Mouse (Mus musculus) fat pad, adult 2 months (tissue): ENCODE measurements around the gene Arhgef17.

ENCODE experiments used
- DNase-seq: peaks from one replicate; pipeline ENCODE4 v3.0.0-alpha.2; 2011; ENCODE audit warnings: low read depth, low spot score; ENCODE audit errors: extremely low read depth

Arhgef17 gene

DNA sequence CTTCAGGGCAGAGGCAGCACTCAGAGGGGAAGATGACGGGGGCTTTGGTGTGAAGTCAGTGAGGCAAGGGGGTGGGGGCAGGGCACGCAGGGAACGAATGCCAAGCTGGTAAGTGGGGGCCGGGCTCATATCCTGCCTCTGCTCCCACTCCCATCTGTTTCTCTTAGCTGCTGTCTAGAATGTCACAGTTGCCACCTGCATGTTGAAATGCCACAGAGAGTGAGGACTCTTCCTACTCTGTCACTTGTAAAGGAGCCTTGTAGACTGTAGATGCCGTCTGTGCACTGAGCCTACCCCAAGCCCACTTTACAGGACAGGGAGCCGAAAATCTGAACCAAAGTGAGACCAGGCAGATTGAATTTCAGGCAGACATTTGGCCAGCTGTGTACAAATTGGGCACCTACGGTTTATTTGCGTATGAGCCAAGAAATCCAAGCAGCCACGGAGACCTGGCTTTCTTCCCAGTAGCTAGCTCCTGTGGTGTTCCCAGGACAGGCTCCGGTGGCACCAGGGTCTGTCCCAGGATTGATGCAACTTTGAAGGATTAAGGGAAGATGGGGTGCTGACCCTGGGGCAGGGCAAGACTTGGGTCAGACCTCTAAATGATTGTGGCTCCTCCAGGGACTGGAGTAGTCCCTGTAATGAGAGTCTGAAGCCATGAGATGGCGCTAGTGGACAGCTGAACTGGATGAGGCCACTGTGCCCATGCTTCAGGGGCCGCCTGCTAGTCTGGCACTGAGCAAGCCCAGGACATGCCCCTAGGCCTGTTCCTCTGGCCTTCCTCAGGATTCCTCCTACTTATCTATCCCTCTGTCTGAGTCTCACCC is 11.1 kb upstream of the Arhgef17 start:
- no peak for DNase-seq

GRCm38 (mm10) chr7:100941169-100941568 is 9.3 kb upstream of the Arhgef17 start:
- DNase-seq = no peak

DNA sequence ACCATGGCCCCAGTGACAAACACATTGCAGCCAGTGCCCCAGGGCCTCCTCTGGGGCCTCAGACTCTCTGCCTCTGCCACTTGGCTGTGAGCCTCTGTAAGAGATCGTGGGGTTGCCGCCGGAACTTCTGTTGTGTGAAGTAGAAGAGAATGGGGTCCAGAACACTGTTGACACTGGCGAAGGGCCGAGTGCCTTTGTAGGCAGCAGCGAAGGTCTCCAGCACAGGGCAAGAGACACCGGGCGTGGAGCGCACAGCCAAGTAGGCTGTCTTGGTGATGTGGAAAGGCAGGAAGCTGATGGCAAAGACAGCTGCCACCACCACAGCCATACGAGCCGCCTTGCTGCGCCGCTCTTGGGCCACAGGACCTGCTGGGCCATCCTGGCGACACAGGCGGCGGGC is 6.2 kb upstream of the Arhgef17 start:
- DNase-seq = peak; percentile 16

GRCm38 (mm10) chr7:100937481-100937880 is 5.6 kb upstream of the Arhgef17 start:
- no peak for DNase-seq

GRCm38 (mm10) chr7:100933520-100933919 is 1.6 kb upstream of the Arhgef17 start:
- no peak for DNase-seq

DNA sequence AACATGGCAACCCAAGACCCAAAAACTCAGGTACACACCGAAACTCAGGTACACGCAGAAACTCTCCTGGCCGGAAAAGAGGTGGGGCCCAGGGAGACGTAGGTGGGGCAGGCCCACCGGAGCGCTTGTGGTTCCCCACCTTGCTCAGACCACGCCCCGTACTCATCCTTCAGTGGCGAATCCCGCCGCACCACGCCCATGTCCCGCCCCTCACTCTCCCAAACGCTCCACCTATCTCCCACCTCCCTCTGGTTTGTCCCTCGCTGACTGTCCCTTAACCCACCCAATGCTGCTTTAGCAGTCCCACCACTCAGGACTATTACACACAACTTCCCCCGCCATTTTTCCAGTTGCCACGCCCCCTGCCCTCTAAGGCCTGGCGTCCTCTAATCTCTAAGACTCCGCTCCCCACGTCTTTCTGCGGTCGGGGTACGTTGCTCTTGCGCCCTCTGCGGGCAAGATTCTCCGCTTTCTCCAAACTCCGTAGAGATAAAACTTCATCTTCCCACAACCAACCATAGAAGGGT is 637 bp upstream of the Arhgef17 start:
- DNase-seq = peak; percentile 10

- DNase-seq = no peak
These were observed 486 bp downstream of the Arhgef17 start for GRCm38 (mm10) chr7:100931316-100931925.

DNA sequence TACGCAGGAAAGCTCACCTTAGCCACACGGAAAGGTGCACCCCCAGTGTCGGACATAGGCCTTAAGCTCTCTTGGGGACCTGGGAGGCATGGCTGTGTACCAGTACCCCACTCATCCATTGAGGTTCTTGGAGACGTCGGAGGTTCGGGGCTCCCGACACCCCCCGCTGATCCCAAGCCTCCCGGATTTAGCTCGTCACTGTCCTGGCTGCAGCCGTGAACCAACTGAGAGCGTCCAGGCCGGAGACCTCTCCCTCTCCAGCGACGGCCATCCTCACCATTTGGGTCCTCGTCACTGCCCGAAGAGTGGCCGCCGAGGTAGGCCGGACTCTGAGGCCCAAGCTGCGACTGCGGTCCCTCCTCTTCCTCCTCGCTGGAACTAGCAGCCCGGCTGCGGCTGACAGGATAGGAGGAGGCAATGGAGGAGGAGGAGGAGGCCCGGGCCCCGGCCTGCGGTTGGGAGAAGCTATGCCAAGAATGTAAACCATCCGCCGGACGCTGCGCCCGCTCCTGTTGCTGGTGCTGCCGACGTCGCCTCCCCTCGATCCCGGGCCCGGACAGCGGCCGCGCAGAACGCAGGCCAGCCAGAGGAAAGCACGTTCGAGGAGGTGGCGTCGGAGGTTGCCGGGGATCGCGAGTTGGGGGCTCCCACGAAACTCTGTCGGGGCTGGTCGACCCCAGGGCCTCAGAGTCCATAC is 1.1 kb downstream of the Arhgef17 start:
- DNase-seq = no peak

DNA sequence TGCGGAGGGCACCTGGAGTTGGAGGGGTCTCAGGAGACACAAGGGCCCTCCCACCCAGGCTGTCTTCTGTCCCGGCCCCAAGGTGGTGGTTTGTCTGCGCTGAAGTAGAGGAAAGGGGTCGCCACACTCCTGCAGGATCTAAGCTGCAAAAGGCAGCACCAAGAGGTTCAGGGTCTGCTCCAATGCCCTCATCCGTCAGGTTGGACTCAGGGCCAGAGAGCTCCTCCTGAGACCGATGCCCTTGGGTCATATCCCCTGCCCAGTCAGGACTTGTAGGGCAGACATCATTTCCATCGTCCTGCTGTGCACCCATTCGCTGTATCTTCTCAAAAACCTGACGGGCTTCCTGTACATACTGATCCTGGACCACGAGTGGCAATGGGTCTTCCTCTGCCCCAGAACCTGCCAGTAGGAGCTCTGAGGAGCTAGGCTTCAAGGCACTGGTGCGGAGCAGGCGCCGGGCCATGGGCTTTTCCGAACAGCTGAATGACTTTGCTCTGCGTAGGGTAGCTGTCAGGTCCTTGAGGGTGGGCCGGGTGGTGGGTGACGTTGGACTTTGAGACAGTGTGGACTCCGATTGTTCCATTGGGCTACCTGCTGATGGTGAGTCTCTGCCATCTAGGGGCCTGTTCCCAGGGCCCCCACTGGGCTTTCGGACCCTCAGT is 2.1 kb downstream of the Arhgef17 start:
- no peak for DNase-seq

GRCm38 (mm10) chr7:100928456-100928855 is 3.5 kb downstream of the Arhgef17 start:
- DNase-seq = no peak

GRCm38 (mm10) chr7:100927287-100928000 is 4.5 kb downstream of the Arhgef17 start:
- no peak for DNase-seq

DNA sequence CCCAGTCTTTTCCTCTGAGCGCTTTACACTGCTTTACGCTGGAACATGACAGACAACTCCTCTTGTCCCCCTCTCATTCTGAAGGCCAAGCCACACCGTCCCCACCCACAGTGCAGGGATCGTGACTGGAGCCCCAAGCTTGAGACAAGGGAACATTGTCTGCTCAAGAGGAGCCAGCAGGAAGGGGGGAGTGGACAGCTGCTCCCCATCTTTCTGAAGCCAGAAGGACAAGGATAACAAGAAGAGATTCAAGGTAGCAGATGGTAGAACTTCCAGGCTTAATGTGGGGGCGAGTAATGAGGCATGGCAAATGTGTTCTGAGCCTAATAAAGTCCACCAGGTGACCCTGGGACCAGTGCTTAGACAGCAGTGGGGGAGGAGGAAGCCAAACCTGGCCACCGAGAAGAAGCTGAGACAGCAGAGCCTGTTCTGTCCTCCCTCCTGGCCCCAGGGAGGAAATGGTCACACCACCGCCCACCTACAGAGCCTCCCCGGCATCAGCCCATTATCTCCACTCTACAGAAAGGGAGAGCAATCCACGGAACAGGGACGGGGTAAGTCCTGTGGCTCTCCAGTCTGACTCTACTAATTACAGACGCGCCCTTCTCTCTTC is 5.5 kb downstream of the Arhgef17 start:
- no peak for DNase-seq

DNA sequence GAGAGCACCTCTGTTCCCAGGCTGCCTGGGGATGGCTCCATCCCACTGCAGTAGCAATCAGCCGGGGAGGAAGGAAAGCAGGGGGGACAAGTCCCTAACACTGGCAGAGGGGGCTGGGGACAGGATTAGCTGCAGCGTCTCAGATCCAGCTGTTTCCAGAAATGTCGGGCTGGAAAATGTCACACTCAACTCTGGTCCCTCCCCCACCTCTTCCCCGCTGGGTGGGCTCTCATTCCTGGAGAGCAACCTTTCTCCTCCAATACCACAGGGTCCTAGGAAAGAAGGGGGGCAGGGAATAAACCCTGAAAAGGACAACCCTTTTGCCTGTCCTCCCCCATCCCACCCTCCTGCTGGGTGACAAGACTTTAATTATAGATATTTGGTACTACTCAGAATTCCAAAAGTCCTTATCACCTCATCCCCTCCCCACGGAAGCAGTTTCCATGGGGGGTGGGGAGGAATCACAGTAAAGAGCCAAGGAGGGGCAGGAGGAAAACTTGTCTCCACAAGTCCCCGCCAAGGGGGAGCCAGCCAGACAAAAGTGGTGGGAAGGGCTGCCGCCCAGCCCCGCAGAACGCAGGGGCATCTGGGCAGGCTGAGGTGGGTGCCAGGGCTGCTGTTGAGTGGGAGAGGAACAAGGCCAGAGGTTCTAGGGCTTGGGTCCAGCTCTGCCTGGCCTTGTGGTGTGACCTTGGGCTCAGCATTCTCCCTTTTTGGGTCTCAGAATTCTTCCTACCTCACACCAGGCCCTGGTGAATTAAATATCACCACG is 7.0 kb downstream of the Arhgef17 start:
- DNase-seq = no peak

DNA sequence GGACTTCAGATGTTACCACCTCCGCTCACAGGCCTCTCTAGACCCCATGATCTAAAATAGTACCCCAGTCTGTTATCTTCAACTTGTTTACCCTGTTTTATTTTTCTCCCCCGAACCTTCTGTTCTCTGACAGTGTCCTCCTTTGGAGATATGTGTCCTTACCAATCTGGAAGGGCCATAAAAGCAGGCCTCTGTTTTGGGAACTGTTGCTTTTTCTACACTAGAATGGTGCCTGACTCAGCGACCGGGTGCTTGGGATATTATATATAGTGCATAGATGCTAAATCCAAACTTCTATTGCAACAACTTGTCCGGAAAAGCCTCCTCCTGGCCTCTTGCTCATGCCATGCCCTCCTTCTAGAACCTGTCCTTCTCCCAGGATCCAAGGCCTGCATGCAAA is 7.7 kb downstream of the Arhgef17 start:
- DNase-seq = no peak

- DNase-seq = no peak
These were observed 9.0 kb downstream of the Arhgef17 start for GRCm38 (mm10) chr7:100922907-100923306.

DNA sequence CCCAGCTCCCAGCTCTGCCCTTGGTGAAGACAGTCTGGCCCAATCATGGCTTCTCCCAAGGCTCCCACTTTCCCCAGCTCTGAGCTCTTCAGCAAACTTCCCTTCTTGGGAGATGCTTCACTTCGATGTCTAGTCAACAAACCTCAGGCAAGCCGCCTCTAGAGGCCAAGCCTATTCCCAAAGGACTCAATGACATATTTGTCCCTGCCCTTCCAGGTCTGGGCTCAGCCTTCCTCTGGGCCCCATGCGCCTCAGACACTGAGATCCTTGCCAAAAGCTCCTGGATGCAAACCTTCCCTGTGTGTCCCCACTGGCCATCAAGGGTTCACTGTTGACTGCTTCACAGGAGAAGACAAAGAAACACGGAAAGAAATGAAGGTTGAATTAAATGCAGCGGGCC is 10.6 kb downstream of the Arhgef17 start:
- DNase-seq = no peak

DNA sequence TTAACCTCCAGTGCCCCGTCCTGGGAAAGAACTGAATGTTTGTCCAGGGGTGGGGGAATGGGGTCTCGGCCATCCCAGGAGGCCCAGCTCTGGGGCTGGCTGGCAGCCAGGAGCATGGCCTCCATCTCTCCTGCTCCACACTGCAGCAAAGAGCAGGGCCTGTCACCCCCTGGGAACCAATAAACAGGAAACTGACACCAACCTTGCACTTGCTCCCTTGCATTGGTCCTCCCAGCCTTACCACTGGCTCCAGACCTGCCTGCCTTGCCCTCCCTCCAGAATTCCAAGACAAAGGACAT is 12.1 kb downstream of the Arhgef17 start:
- DNase-seq = no peak

DNA sequence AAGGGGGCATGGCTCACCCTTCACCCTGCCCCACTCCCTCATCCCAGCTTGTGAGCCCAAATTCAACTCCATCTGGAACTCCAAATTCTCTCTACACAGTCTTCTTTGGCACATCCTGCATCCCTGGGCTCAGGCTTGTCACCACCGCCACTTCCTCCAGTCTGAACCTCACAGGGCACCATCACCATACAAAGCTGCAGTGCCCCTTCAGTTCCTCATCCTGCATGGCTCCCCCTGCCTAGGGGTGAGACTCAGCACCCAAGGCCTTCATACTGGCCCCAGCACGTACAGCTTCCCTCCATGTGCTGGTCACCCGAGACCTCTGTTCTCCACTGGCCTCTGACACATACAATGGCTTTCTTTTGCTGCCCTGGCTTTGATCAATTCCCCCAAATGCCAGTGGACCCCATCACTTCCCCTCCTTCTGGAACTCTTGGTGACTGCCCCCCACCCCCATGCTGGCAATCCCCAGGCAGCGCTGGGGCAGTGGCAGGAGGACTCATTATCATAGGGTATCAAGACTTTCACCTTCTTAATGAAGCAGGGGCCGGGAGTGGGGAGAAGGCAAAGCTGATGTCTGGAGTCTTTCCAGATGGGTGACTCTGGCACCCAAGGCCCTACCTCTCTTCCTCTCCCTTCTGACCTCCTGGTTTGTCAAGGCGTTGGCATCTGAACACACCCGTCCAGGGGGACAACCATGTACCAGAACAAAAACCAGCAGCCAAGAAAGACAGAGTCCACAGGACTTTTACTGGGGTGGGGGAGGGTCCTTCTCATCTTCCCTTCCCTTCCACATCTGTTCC is 12.7 kb downstream of the Arhgef17 start:
- no peak for DNase-seq

GRCm38 (mm10) chr7:100918176-100918575 is 13.7 kb downstream of the Arhgef17 start:
- DNase-seq = no peak
